Comparison of ENCODE assay signal across 30 mouse cellular contexts in the genomic region with DNA sequence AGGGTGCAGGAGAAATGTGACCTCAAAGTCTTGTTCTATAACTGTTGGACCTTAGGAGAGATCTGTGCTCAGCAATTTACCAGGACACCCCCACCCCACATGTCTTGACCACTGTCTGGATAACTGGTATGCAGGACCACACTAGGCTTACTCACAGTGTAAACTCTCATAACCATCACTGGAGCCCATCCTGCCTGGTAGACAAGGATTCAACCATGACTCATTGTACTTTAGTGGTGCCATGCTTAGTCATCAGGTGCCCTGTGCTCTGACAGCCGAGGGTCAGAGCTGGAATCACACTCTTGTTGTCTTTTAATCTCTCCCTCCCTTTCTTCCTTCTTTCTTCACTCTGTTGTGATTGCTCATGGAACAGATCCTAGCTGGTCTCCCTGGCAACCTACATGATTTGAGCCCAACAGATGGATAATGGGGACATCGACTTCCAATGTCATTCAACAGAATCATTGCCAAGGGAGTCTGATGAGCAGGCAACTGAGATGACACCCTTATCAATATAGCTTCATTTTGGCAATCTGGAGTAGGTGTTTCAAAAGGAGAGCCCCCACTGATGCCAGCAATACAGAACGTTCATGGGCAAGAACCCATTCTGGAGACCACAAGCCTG. TPM values are rescaled to one million over a fixed set of nuclear protein-coding genes. Genes with fewer than 3 reads are reported as not detected.
DNase-seq lines count a peak whose midpoint lies in the region; ATAC-seq and TF ChIP-seq lines count a peak whose summit lies in the region.
"Had no signal": no experiment of that assay in that cellular context is flagged by ENCODE, and none has a peak within 500 bp of the region (broad histone marks: within the 10 kb centered on the region; RNA-seq: fewer than 3 reads in every experiment).

No protein-coding gene starts in this region.

- TF ChIP-seq CTCF in hindbrain, postnatal 0 days (IDR thresholded peaks at IDR 0.05; ENCODE audit: low read depth): no peak
- TF ChIP-seq CTCF in C2C12 (IDR thresholded peaks at IDR 0.05; ENCODE audit: control insufficient read depth, insufficient read depth, insufficient read length): no peak
- no peak for TF ChIP-seq CTCF in brain, embryonic 14.5 days (IDR thresholded peaks at IDR 0.05; ENCODE audit: borderline replicate concordance, extremely low read depth, insufficient read depth, insufficient read length)

- no peak for ATAC-seq in hindbrain, postnatal 0 days
- ATAC-seq in hindbrain, embryonic 16.5 days: no peak
- ATAC-seq: inflammation-experienced regulatory T-cells, adult 6 months; midbrain, embryonic 16.5 days had no signal

- no peaks in the 10 kb centered on the region for H3K36me3 ChIP-seq in hindbrain, postnatal 0 days (ENCODE audit: insufficient read depth, low read length)
- no peaks in the 10 kb centered on the region for H3K36me3 ChIP-seq in hindbrain, embryonic 16.5 days (ENCODE audit: control insufficient read depth, insufficient read depth, low read length)
- H3K36me3 ChIP-seq in C2C12 (ENCODE audit: control insufficient read depth, insufficient read depth): no peaks in the 10 kb centered on the region
- H3K36me3 ChIP-seq: embryonic facial prominence, embryonic 10.5 days; forebrain, embryonic 10.5 days; G1E; heart, embryonic 13.5 days; hindbrain, embryonic 12.5 days; limb, embryonic 10.5 days; liver, embryonic 15.5 days; stomach, embryonic 15.5 days had no signal

- no peaks in the 10 kb centered on the region for H3K27me3 ChIP-seq in hindbrain, postnatal 0 days (ENCODE audit: insufficient read depth, low read length)
- no peaks in the 10 kb centered on the region for H3K27me3 ChIP-seq in hindbrain, embryonic 16.5 days (replicated peaks; ENCODE audit: control insufficient read depth, insufficient read depth, low read length)
- no peaks in the 10 kb centered on the region for H3K27me3 ChIP-seq in C2C12 (ENCODE audit: control insufficient read depth, insufficient read depth, insufficient read length)
- H3K27me3 ChIP-seq: CH12.LX; heart, embryonic 13.5 days; hindbrain, embryonic 12.5 days; liver, embryonic 15.5 days; stomach, embryonic 15.5 days had no signal

- WGBS in hindbrain, postnatal 0 days: 48% methylated on average over 3 of the region's 3 CpGs
- WGBS in hindbrain, embryonic 16.5 days: 71% methylated on average over 3 of the region's 3 CpGs

- no peaks in the 10 kb centered on the region for H3K4me1 ChIP-seq in hindbrain, postnatal 0 days (ENCODE audit: insufficient read depth, low read length)
- H3K4me1 ChIP-seq in hindbrain, embryonic 16.5 days (ENCODE audit: control insufficient read depth, insufficient read depth, low read depth, low read length): no peaks in the 10 kb centered on the region
- H3K4me1 ChIP-seq: forebrain, embryonic 10.5 days; hindbrain, embryonic 12.5 days had no signal

- no peaks in the 10 kb centered on the region for H3K79me2 ChIP-seq in C2C12 (ENCODE audit: control insufficient read depth, insufficient read depth)

- H3K9me3 ChIP-seq in hindbrain, postnatal 0 days (ENCODE audit: low read length): no peaks in the 10 kb centered on the region
- no peaks in the 10 kb centered on the region for H3K9me3 ChIP-seq in hindbrain, embryonic 16.5 days (ENCODE audit: control insufficient read depth, low read length)
- H3K9me3 ChIP-seq: embryonic facial prominence, embryonic 10.5 days; forebrain, embryonic 10.5 days; G1E; heart, embryonic 13.5 days; hindbrain, embryonic 12.5 days; limb, embryonic 10.5 days; liver, embryonic 15.5 days; stomach, embryonic 15.5 days had no signal

- H3K4me2 ChIP-seq in hindbrain, postnatal 0 days (ENCODE audit: low read depth, low read length): no peak overlapping the region
- no peak overlapping the region for H3K4me2 ChIP-seq in hindbrain, embryonic 16.5 days (ENCODE audit: low read length)
- H3K4me2 ChIP-seq: heart, embryonic 13.5 days; hindbrain, embryonic 12.5 days; liver, embryonic 15.5 days; stomach, embryonic 15.5 days had no signal

- H3ac ChIP-seq in C2C12 (ENCODE audit: control insufficient read depth, insufficient read length, low read depth): no peak overlapping the region

- H3K27ac ChIP-seq in hindbrain, postnatal 0 days: no peak overlapping the region
- H3K27ac ChIP-seq in hindbrain, embryonic 16.5 days (ENCODE audit: low read depth, low read length): no peak overlapping the region
- H3K27ac ChIP-seq: embryonic facial prominence, embryonic 10.5 days; forebrain, embryonic 10.5 days; heart, adult 2 months; heart, embryonic 13.5 days; hindbrain, embryonic 12.5 days; kidney, postnatal 0 days; limb, embryonic 10.5 days; liver, embryonic 15.5 days; stomach, embryonic 15.5 days had no signal

- DNase-seq in hindbrain, postnatal 0 days (ENCODE audit: low spot score): peak; percentile 20
- peak; percentile 78 for DNase-seq in 3T3-L1 (ENCODE audit: low read depth, low spot score)
- DNase-seq in brain, embryonic 14.5 days (ENCODE audit: low read depth): peak; percentile 10
- DNase-seq in B cell, adult 2 months: no peak
- no peak for DNase-seq in kidney, postnatal 36 days
- DNase-seq: cerebellum, adult 11-12 months; gastrocnemius, postnatal 36 days; heart, adult 2 months; kidney, adult 2 months; liver; lung, postnatal 4 days; right cerebral cortex, adult 18-20 months; right cerebral cortex, postnatal 4 days; thymus, postnatal 25 days had no signal

- H3K9ac ChIP-seq in hindbrain, postnatal 0 days (replicated peaks; ENCODE audit: low read length): no peak overlapping the region
- H3K9ac ChIP-seq in hindbrain, embryonic 16.5 days (ENCODE audit: low read depth, low read length): no peak overlapping the region
- H3K9ac ChIP-seq: heart, embryonic 13.5 days; hindbrain, embryonic 12.5 days; liver, embryonic 15.5 days; stomach, embryonic 15.5 days had no signal

- no peak for TF ChIP-seq POLR2A in brain, embryonic 14.5 days (IDR thresholded peaks at IDR 0.05; ENCODE audit: borderline replicate concordance, extremely low read depth, insufficient read depth, insufficient read length, poor library complexity, severe bottlenecking)

- H3K4me3 ChIP-seq in hindbrain, postnatal 0 days (ENCODE audit: low read length): no peak overlapping the region
- H3K4me3 ChIP-seq in hindbrain, embryonic 16.5 days (ENCODE audit: low read length): no peak overlapping the region
- H3K4me3 ChIP-seq in C2C12 (ENCODE audit: insufficient read depth, poor library complexity, severe bottlenecking): no peak overlapping the region
- H3K4me3 ChIP-seq: embryonic facial prominence, embryonic 10.5 days; forebrain, embryonic 10.5 days; heart, adult 2 months; heart, embryonic 13.5 days; hindbrain, embryonic 12.5 days; limb, embryonic 10.5 days; liver, embryonic 15.5 days; stomach, embryonic 15.5 days had no signal

- H3K79me3 ChIP-seq in C2C12 (ENCODE audit: low read depth): no peaks in the 10 kb centered on the region

TF ChIP-seq in C2C12, 6 proteins besides CTCF, POLR2A, EP300 and RAD21:
- TF ChIP-seq MYOD1 (IDR thresholded peaks at IDR 0.05; ENCODE audit: control insufficient read depth, insufficient read length, low read depth): peak; percentile 72
- TF ChIP-seq MAX (IDR thresholded peaks at IDR 0.05): peak; percentile 91
- no peak for TF ChIP-seq MYOG (IDR thresholded peaks at IDR 0.05; ENCODE audit: control insufficient read depth, extremely low read depth, insufficient read length)
- TF ChIP-seq CEBPB (IDR thresholded peaks at IDR 0.05; ENCODE audit: low read depth): no peak
- TF ChIP-seq USF1 (IDR thresholded peaks at IDR 0.05; ENCODE audit: low read depth): peak; percentile 1
- TF ChIP-seq FOSL1 (IDR thresholded peaks at IDR 0.05; ENCODE audit: insufficient read depth, low read length, poor library complexity, severe bottlenecking): peak; percentile 97

RNA-seq across cellular contexts. Expression of a gene that starts 25.2 kb away (rescaled TPM):
- 7.4 and 12.1 TPM in 2 replicates for total RNA-seq in hindbrain, postnatal 0 days (2014; rRNA removed)
- 7.0 and 9.1 TPM in 2 replicates for polyA plus RNA-seq in hindbrain, postnatal 0 days (2015; fragmentation: Nextera tagmentation; extraction: Ambion mirVana)
- polyA plus RNA-seq in hindbrain, embryonic 16.5 days (2015; fragmentation: Nextera tagmentation; extraction: Ambion mirVana): 8.9 and 10.5 TPM in 2 replicates
- polyA plus RNA-seq in C2C12 (2012; fragmentation: generic; extraction: Trizol): 66.1 TPM
- 7.3 and 9.8 TPM in 2 replicates for polyA plus RNA-seq in brain, embryonic 14.5 days (2012; rRNA removed)
- total RNA-seq: CH12.LX; G1E; megakaryocyte-erythroid progenitor cell, adult 5-6 weeks had no signal
- polyA plus RNA-seq: G1E had no signal

RNA-seq across cellular contexts. Expression of a gene that starts 34.4 kb away (rescaled TPM):
- total RNA-seq in hindbrain, postnatal 0 days (2014; rRNA removed): 2.3 and 2.5 TPM in 2 replicates
- 2.5 and 2.7 TPM in 2 replicates for polyA plus RNA-seq in hindbrain, postnatal 0 days (2015; fragmentation: Nextera tagmentation; extraction: Ambion mirVana)
- 0.34 and 0.89 TPM in 2 replicates for polyA plus RNA-seq in hindbrain, embryonic 16.5 days (2015; fragmentation: Nextera tagmentation; extraction: Ambion mirVana)
- 0.12 TPM for polyA plus RNA-seq in C2C12 (2012; fragmentation: generic; extraction: Trizol)
- 0.09 and 0.37 TPM in 2 replicates for polyA plus RNA-seq in brain, embryonic 14.5 days (2012; rRNA removed)
- total RNA-seq: megakaryocyte-erythroid progenitor cell, adult 5-6 weeks had no signal
- polyA plus RNA-seq: G1E; limb, embryonic 10.5 days; neural tube, embryonic 14.5 days had no signal

Comparison
In these comparisons a context has a peak if more than half of its experiments do, and no peak if none do; other contexts are left out.
1. DNase-seq: peak in hindbrain, postnatal 0 days (single experiment), 3T3-L1 (single experiment) and brain, embryonic 14.5 days (single experiment); none in B cell, adult 2 months (0 of 2) and kidney, postnatal 36 days (0 of 2).